Comparison of ENCODE assay signal across 30 mouse cellular contexts in genomic region chr3:14904165-14904564, GRCm38 (mm10). TPM values are rescaled to one million over a fixed set of nuclear protein-coding genes. Genes with fewer than 3 reads are reported as not detected.
DNase-seq lines count a peak whose midpoint lies in the region; ATAC-seq and TF ChIP-seq lines count a peak whose summit lies in the region.
"Had no signal": no experiment of that assay in that cellular context is flagged by ENCODE, and none has a peak within 500 bp of the region (broad histone marks: within the 10 kb centered on the region; RNA-seq: fewer than 3 reads in every experiment).

No protein-coding gene starts in this region.

- peak; percentile 40 for DNase-seq in kidney, adult 11 months
- no peak for DNase-seq in kidney, postnatal 25 days
- no peak for DNase-seq in kidney, postnatal 10 days
- DNase-seq in liver, embryonic 13.5 days, result no peak
- no peak for DNase-seq in liver, postnatal 0 days
- DNase-seq in 3T3-L1 (ENCODE audit: low read depth, low spot score), result peak; percentile 12
- DNase-seq: adrenal gland, adult 8-10 months; adrenal gland, postnatal 25 days; B cell, adult 2 months; cerebellum, adult 11-12 months; cerebellum, adult 8-10 months; cerebellum, postnatal 10 days; cerebellum, postnatal 36 days; embryo, embryonic 11 days; gastrocnemius, postnatal 25 days; heart, adult 18-20 months; heart, postnatal 14 days; heart, postnatal 4 days had no signal

- no peak overlapping the region for H3K27ac ChIP-seq in kidney, embryonic 16.5 days (ENCODE audit: low read length)
- peak overlapping the region; percentile 25; the same call in 1 of the 2 replicates for H3K27ac ChIP-seq in liver, embryonic 13.5 days
- no peak overlapping the region for H3K27ac ChIP-seq in liver, postnatal 0 days (ENCODE audit: low read depth)
- H3K27ac ChIP-seq in heart, embryonic 11.5 days (ENCODE audit: low read depth, low read length), result no peak overlapping the region
- H3K27ac ChIP-seq: embryonic facial prominence, embryonic 10.5 days; embryonic facial prominence, embryonic 13.5 days; forebrain, embryonic 12.5 days; forebrain, embryonic 15.5 days; heart, embryonic 13.5 days; hindbrain, embryonic 14.5 days had no signal

- TF ChIP-seq CTCF in liver, postnatal 0 days (IDR thresholded peaks at IDR 0.05; ENCODE audit: low read depth), result no peak

- no peak overlapping the region for H3K4me2 ChIP-seq in kidney, embryonic 16.5 days (replicated peaks; ENCODE audit: low read depth, low read length)
- H3K4me2 ChIP-seq in liver, embryonic 13.5 days, result no peak overlapping the region
- no peak overlapping the region for H3K4me2 ChIP-seq in liver, postnatal 0 days (ENCODE audit: low read depth, low read length)
- no peak overlapping the region for H3K4me2 ChIP-seq in heart, embryonic 11.5 days
- H3K4me2 ChIP-seq: embryonic facial prominence, embryonic 13.5 days; forebrain, embryonic 12.5 days; forebrain, embryonic 15.5 days; heart, embryonic 13.5 days; hindbrain, embryonic 14.5 days had no signal

- H3K9me3 ChIP-seq in kidney, embryonic 16.5 days (ENCODE audit: low read length), result no peaks in the 10 kb centered on the region
- H3K9me3 ChIP-seq in liver, embryonic 13.5 days (replicated peaks), result no peaks in the 10 kb centered on the region
- H3K9me3 ChIP-seq in liver, postnatal 0 days (ENCODE audit: low read length), result no peaks in the 10 kb centered on the region
- H3K9me3 ChIP-seq in heart, embryonic 11.5 days (replicated peaks; ENCODE audit: control insufficient read depth, low read length), result no peaks in the 10 kb centered on the region
- H3K9me3 ChIP-seq: embryonic facial prominence, embryonic 10.5 days; embryonic facial prominence, embryonic 13.5 days; forebrain, embryonic 12.5 days; forebrain, embryonic 15.5 days; G1E; heart, embryonic 13.5 days had no signal

- 0 out of 2 replicates have a peak, but pooled peaks cover 7% of the 10 kb centered on the region for H3K36me3 ChIP-seq in kidney, embryonic 16.5 days (ENCODE audit: insufficient read depth, low read length)
- H3K36me3 ChIP-seq in liver, embryonic 13.5 days, result peaks cover 58% of the 10 kb centered on the region
- H3K36me3 ChIP-seq in liver, postnatal 0 days (replicated peaks; ENCODE audit: insufficient read depth, low read length), result peaks cover 38% of the 10 kb centered on the region
- 0 out of 2 replicates have a peak, but pooled peaks cover 2% of the 10 kb centered on the region for H3K36me3 ChIP-seq in heart, embryonic 11.5 days (ENCODE audit: control insufficient read depth, insufficient read depth, low read length)
- H3K36me3 ChIP-seq: embryonic facial prominence, embryonic 10.5 days; embryonic facial prominence, embryonic 13.5 days; forebrain, embryonic 12.5 days; forebrain, embryonic 15.5 days had no signal

- H3K4me1 ChIP-seq in kidney, embryonic 16.5 days (ENCODE audit: insufficient read depth, low read length), result 0 out of 2 replicates have a peak, but pooled peaks cover under 1% of the 10 kb centered on the region
- no peaks in the 10 kb centered on the region for H3K4me1 ChIP-seq in liver, embryonic 13.5 days (replicated peaks)
- H3K4me1 ChIP-seq in liver, postnatal 0 days (ENCODE audit: insufficient read depth), result no peaks in the 10 kb centered on the region
- H3K4me1 ChIP-seq in heart, embryonic 11.5 days (ENCODE audit: control insufficient read depth, insufficient read depth, low read length), result no peaks in the 10 kb centered on the region
- H3K4me1 ChIP-seq: embryonic facial prominence, embryonic 13.5 days; forebrain, embryonic 15.5 days had no signal

- H3K4me3 ChIP-seq in kidney, embryonic 16.5 days (ENCODE audit: low read length), result no peak overlapping the region
- H3K4me3 ChIP-seq in liver, embryonic 13.5 days (replicated peaks), result no peak overlapping the region
- H3K4me3 ChIP-seq in liver, postnatal 0 days (ENCODE audit: low read depth, low read length), result no peak overlapping the region
- no peak overlapping the region for H3K4me3 ChIP-seq in heart, embryonic 11.5 days (ENCODE audit: low read depth, low read length)
- H3K4me3 ChIP-seq: embryonic facial prominence, embryonic 10.5 days; embryonic facial prominence, embryonic 13.5 days; erythroblast, embryonic 14.5 days; forebrain, embryonic 12.5 days; forebrain, embryonic 15.5 days; heart, embryonic 13.5 days had no signal

- 73% methylated on average over 3 of the region's 3 CpGs for WGBS in kidney, embryonic 16.5 days
- WGBS in liver, embryonic 13.5 days (ENCODE audit: insufficient replicate concordance), result 69% methylated on average over 3 of the region's 3 CpGs
- 63% methylated on average over 3 of the region's 3 CpGs for WGBS in liver, postnatal 0 days (ENCODE audit: insufficient replicate concordance)
- 64% methylated on average over 3 of the region's 3 CpGs for WGBS in heart, embryonic 11.5 days (ENCODE audit: insufficient replicate concordance)

- peak; percentile 72; the same call in 1 of the 2 replicates for ATAC-seq in kidney, embryonic 16.5 days (ENCODE audit: low FRiP score, low TSS enrichment)
- ATAC-seq in liver, embryonic 13.5 days (ENCODE audit: low read depth), result no peak
- ATAC-seq in liver, postnatal 0 days, result no peak
- ATAC-seq in heart, embryonic 11.5 days (replicated peaks; ENCODE audit: insufficient number of reproducible peaks, low FRiP score, low TSS enrichment), result no peak
- ATAC-seq: activated CD4-positive, CD25-positive, alpha-beta regulatory T cell, adult 4 months; forebrain, embryonic 15.5 days had no signal

- no peak overlapping the region for H3K9ac ChIP-seq in kidney, embryonic 16.5 days (replicated peaks; ENCODE audit: low read length)
- H3K9ac ChIP-seq in liver, embryonic 13.5 days, result no peak overlapping the region
- no peak overlapping the region for H3K9ac ChIP-seq in liver, postnatal 0 days (replicated peaks)
- no peak overlapping the region for H3K9ac ChIP-seq in heart, embryonic 11.5 days (ENCODE audit: low read depth, low read length)
- H3K9ac ChIP-seq: embryonic facial prominence, embryonic 13.5 days; forebrain, embryonic 12.5 days; forebrain, embryonic 15.5 days; heart, embryonic 13.5 days; hindbrain, embryonic 14.5 days had no signal

- TF ChIP-seq EP300 in liver, postnatal 0 days (IDR thresholded peaks at IDR 0.05; ENCODE audit: low read depth), result no peak

- H3K27me3 ChIP-seq in kidney, embryonic 16.5 days (ENCODE audit: insufficient read depth, low read length), result no peaks in the 10 kb centered on the region
- H3K27me3 ChIP-seq in liver, embryonic 13.5 days, result no peaks in the 10 kb centered on the region
- no peaks in the 10 kb centered on the region for H3K27me3 ChIP-seq in liver, postnatal 0 days (ENCODE audit: insufficient read depth, low read length)
- H3K27me3 ChIP-seq in heart, embryonic 11.5 days (ENCODE audit: control insufficient read depth, insufficient read depth, low read length), result no peaks in the 10 kb centered on the region
- H3K27me3 ChIP-seq: CH12.LX; embryonic facial prominence, embryonic 13.5 days; forebrain, embryonic 12.5 days; forebrain, embryonic 15.5 days; heart, embryonic 13.5 days had no signal

RNA-seq across cellular contexts. Expression of gene Car2, which starts 18.1 kb away (rescaled TPM):
- 89.2 and 102 TPM in 2 replicates for polyA plus RNA-seq in kidney, embryonic 16.5 days (2015; fragmentation: Nextera tagmentation; extraction: Ambion mirVana)
- 2,501 and 2,750 TPM in 2 replicates for polyA plus RNA-seq in liver, embryonic 13.5 days (2015; fragmentation: Nextera tagmentation; extraction: Ambion mirVana)
- 901 and 980 TPM in 2 replicates for polyA plus RNA-seq in liver, postnatal 0 days (2015; fragmentation: Nextera tagmentation; extraction: Ambion mirVana)
- polyA plus RNA-seq in heart, embryonic 11.5 days (2014; fragmentation: Nextera tagmentation; extraction: Ambion mirVana), result 315 and 394 TPM in 2 replicates

RNA-seq across cellular contexts. Expression of gene Car3, which starts 40.9 kb away (rescaled TPM):
- 21.0 and 22.3 TPM in 2 replicates for polyA plus RNA-seq in kidney, embryonic 16.5 days (2015; fragmentation: Nextera tagmentation; extraction: Ambion mirVana)
- 39.1 and 50.0 TPM in 2 replicates for polyA plus RNA-seq in liver, embryonic 13.5 days (2015; fragmentation: Nextera tagmentation; extraction: Ambion mirVana)
- 38.8 and 39.0 TPM in 2 replicates for polyA plus RNA-seq in liver, postnatal 0 days (2015; fragmentation: Nextera tagmentation; extraction: Ambion mirVana)
- 19.8 and 22.0 TPM in 2 replicates for polyA plus RNA-seq in heart, embryonic 11.5 days (2014; fragmentation: Nextera tagmentation; extraction: Ambion mirVana)

Comparison
In these comparisons a context has a peak if more than half of its experiments do, and no peak if none do; other contexts are left out.
1. DNase-seq: peak in kidney, adult 11 months (single experiment) and 3T3-L1 (single experiment); none in kidney, postnatal 25 days (0 of 2), kidney, postnatal 10 days (single experiment), liver, embryonic 13.5 days (single experiment) and liver, postnatal 0 days (single experiment).